Mouse (Mus musculus): Measurements from ENCODE around the gene Cd109.

Cd109 gene

GRCm38 (mm10) chr9:78646008-78646777 lies 30.8 kb downstream of the Cd109 start:
- DNase-seq: peak; percentile 39 to 52

GRCm38 (mm10) chr9:78648641-78649040 lies 33.3 kb downstream of the Cd109 start:
- DNase-seq: no peak

GRCm38 (mm10) chr9:78649398-78649797 lies 34.1 kb downstream of the Cd109 start:
- no peak for DNase-seq

GRCm38 (mm10) chr9:78657564-78657963 lies 42.2 kb downstream of the Cd109 start:
- no peak for DNase-seq

- no peak for DNase-seq
Observed at GRCm38 (mm10) chr9:78671446-78671985, 56.2 kb downstream of the Cd109 start.

- peak; percentile 64 to 73 for DNase-seq
Observed at GRCm38 (mm10) chr9:78700691-78701090, 85.3 kb downstream of the Cd109 start.

- DNase-seq: no peak
Observed at GRCm38 (mm10) chr9:78702509-78703239, 87.3 kb downstream of the Cd109 start.

- no peak for DNase-seq
Observed at GRCm38 (mm10) chr9:78720888-78721798, 105.8 kb downstream of the Cd109 start.

- DNase-seq: no peak
Observed at GRCm38 (mm10) chr9:78731931-78732330, 116.6 kb downstream of the Cd109 start.

- no peak for DNase-seq
Observed at GRCm38 (mm10) chr9:78735519-78735918, 120.2 kb downstream of the Cd109 start.

GRCm38 (mm10) chr9:78742012-78742411 lies 126.7 kb downstream of the Cd109 start:
- no peak for DNase-seq

- DNase-seq: no peak
Observed at GRCm38 (mm10) chr9:78750246-78750645, 134.9 kb downstream of the Cd109 start.

All from cerebellum, postnatal 36 days (tissue).